Mouse (Mus musculus): ENCODE measurements at regions not wholly inside any gene's neighbourhood (a gene's known extent, or its start where the extent isn't known, plus 50 kb on each side); places are given as distances from the start of the nearest gene placed in this dataset.

- DNase-seq: no peak
These were observed 126.5 kb upstream of the Eya4 start for GRCm38 (mm10) chr10:23477104-23477503.

GRCm38 (mm10) chr10:23450997-23451396 is 100.4 kb upstream of the Eya4 start:
- DNase-seq: no peak

DNA sequence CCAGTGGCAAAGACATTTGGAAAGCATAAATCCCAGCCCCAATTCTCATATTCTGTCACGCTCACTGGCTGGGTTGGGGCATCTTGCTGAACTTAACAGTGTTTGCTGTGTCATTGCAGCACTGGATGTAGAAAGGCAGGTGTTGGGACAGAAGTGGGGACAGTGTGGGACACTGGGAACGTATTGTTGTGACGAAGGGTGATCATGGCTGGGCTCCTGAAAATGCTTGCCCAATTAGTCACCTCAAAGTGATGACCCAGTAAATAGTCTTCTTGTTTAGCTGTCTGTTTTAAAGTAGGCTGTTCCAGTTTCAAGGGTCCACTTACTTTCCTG is 100.0 kb upstream of the Eya4 start:
- no peak for DNase-seq

DNA sequence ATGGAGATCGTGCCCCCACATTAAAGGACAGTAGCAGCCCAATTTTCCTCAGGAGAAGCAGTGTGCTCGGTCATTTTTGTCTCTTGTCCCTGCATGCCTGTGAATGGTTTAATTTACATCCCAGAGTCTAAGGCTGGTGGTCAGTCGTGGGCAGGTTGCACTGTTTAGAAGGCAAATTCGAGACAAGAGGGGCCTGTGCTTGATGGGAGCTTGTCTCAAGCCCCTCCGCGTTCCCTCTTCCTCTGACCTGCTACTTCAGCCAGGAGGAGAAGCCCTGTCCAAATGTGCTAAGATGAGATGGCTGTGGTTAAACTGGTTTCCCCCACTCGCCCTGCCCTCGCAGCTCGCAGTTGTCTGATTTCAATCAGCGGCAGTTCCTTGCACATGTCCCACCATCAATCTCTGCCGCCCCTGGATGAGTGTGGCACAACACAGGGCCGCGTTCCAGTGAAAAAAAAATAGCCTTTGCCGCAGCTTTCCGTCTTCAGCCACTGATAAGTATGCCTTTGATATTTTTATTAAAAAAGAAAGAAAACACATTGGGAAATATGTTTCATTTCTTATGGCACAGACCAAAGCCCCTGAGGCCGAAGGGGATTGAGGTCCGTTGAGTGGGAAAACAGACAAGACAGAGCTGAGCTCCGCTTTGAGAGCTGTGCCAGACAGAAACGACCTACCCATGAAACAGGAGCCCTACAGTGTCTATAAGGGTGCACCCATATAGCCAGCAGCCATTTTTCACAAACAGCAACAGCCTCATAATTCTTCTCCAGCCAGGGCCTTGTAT is 99.5 kb upstream of the Eya4 start:
- DNase-seq: peak; percentile 8

- DNase-seq: no peak
These were observed 98.6 kb upstream of the Eya4 start for GRCm38 (mm10) chr10:23448976-23449859.

- no peak for DNase-seq
These were observed 79.8 kb upstream of the Eya4 start for GRCm38 (mm10) chr10:23430376-23430775.

GRCm38 (mm10) chr10:23413794-23414518 is 63.4 kb upstream of the Eya4 start:
- no peak for DNase-seq

GRCm38 (mm10) chr10:23403351-23403938 is 52.9 kb upstream of the Eya4 start:
- peak; percentile 3 for DNase-seq

All from lung, postnatal 10 days (tissue).